Mouse (Mus musculus): ENCODE data around the gene Ttn. TPM values are rescaled to one million over a fixed set of nuclear protein-coding genes. Genes with fewer than 3 reads are reported as not detected.

The Ttn gene
- polyA plus RNA-seq, 1 experiment from 2014 or later, result under 0.01 TPM

DNA sequence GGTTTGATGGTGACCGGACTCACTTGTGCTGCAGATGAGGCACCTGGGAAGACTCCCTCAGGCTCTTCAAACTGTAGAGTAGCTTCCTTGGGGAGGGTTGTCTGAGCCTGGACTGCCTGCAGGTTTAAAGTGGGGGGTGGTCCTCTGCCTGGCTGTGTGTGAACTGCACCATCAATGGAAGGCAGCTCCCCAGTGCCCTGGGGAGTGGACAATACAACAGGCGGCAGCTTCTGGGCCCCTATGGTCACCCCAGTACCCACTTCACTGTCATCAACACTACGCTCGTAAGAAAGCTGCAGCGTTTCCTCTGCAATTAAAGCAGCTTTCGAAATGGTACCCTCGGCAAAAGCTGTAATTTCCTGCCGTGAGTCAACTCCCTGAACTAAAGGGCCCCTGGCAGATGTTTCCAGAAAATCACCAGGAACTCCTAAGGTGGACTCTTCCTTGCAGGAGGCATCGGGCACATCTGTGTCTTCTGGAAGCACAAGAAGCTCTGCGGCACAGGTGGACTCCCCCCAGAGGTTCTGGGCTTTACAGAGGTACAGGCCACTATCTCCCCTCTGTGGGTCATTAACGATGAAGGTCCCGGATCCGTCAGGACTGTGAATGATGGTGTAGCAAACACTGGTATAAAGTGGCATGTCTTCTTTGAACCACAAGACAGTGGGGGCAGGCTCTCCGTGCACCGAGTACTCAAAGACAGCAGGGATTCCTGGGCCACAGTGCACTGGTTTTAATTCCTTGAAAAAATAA, 73.5 kb downstream of the Ttn start:
- no peak for TF ChIP-seq CTCF (IDR thresholded peaks at IDR 0.05)
- ATAC-seq (no peak), DNase-seq (ENCODE audit: low read depth, low spot score) (no peak)
- in situ Hi-C loops (cut with MboI; ENCODE audit: low pct_unique_long_range_greater_than_20kb), result no loop called here
- CTCF ChIA-PET, result interaction anchor here (2.1 kb wide), 1 partner anchor 9 kb away, joined by 7 read pairs; no protein-coding TSS in a partner anchor
- POLR2A ChIA-PET, result no interaction called here
- peaks cover 28% of the 10 kb centered on the region for H3K27me3 ChIP-seq

DNA sequence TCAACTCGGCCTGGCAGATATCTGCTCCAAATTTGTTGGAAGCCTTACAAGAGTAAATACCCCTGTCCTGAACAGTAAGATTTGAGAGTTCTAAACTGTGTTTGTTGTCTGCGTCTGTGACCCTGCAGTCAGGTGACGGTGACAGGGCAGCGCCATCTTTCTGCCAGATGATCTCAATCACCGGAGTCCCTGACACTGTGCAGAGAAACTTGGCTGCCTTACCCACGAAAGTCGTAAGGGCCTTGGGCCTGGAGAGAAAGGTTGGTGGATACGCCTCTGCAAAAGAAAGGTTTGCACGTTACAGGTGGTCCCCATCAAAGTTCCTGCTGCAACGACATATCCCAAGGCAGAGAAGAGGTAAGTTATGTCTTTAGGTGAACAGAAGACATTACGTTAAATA, 79.0 kb downstream of the Ttn start:
- ATAC-seq, result no peak
- CTCF ChIA-PET, result no interaction called here
- POLR2A ChIA-PET, result no interaction called here

DNA sequence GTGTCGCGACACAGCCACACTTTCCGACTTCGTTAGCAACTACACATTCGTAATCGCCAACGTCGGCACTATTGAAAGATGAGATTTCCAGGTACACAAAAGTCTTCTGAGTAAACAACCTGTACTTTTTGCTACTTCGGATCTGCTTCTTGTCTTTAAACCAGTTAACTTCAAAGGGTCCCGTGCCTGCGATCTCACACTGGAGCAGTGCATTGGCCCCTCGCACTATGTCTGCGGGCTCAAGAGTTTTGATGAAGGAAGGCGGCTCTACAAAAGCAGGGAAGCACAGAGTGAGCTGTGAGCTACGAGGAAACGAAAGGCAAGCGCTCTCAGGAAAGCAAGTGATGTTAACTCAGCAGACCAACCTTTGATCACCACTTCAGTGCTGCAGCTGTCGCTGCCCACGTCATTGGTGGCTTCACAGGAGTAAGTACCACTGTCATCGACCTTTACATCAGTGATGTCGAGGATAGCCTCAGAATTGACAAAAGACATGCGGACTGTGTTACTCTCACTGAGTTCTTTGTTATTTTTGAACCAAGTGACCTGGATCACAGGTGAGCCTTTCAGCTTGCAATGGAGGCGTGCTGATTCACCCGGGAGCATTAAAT, 80.8 kb downstream of the Ttn start:
- no peak for TF ChIP-seq CTCF (IDR thresholded peaks at IDR 0.05)
- ChIA-PET CTCF (no interaction called here), POLR2A (no interaction called here)
- peaks cover 27% of the 10 kb centered on the region for H3K27me3 ChIP-seq
- ATAC-seq (no peak), DNase-seq (ENCODE audit: low read depth, low spot score) (no peak)
- in situ Hi-C loops (cut with MboI; ENCODE audit: low pct_unique_long_range_greater_than_20kb), result no loop called here

More for the DNA sequence above, 79.0 kb downstream of the Ttn start:
- TF ChIP-seq CTCF (IDR thresholded peaks at IDR 0.05), result no peak
- no peak for DNase-seq (ENCODE audit: low read depth, low spot score)
- in situ Hi-C loops (cut with MboI; ENCODE audit: low pct_unique_long_range_greater_than_20kb), result no loop called here
- H3K27me3 ChIP-seq, result peaks cover 38% of the 10 kb centered on the region

DNA sequence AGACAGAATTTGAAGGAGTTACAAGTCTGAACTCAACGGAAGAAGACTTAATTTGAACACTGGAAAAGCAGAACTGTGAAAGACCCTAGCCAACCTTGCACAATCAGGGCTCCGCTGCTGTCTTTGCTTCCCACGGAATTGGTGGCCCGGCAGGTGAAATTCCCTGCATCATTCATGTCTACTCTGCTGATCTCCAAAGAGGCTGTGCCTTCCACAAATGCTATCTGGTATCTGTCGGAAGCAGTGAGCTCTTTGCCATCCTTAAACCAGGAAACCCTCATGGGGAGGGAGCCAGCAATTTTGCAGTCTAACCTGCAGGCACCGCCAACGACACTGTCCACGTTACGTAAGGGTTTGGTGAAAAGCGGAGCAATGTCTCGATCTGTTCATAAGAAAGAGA, 82.5 kb downstream of the Ttn start:
- H3K27me3 ChIP-seq, result peaks cover 40% of the 10 kb centered on the region
- in situ Hi-C loops (cut with MboI; ENCODE audit: low pct_unique_long_range_greater_than_20kb), result no loop called here
- DNase-seq (ENCODE audit: low read depth, low spot score), result no peak
- CTCF ChIA-PET, result no interaction called here
- ATAC-seq, result no peak
- POLR2A ChIA-PET, result no interaction called here
- no peak for TF ChIP-seq CTCF (IDR thresholded peaks at IDR 0.05)

DNA sequence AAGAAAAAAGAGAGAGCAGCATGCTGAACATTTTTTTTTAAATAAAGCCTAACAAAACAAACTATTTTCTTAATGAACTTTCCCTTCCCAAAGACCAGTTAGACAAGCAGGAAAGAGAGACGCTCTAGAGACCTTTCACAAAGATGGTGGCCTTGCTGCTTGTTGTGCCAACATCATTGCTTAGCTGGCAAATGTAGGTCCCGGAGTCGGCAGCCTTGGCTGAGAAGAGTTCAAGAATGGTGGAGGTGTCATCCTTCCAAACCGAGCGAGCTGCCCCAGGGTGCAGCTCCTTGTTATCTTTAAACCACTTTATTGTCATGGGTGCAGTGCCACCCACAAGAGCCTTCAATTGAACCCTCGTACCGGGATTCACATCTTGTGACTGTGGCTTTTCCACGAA, 85.4 kb downstream of the Ttn start:
- POLR2A ChIA-PET, result no interaction called here

DNA sequence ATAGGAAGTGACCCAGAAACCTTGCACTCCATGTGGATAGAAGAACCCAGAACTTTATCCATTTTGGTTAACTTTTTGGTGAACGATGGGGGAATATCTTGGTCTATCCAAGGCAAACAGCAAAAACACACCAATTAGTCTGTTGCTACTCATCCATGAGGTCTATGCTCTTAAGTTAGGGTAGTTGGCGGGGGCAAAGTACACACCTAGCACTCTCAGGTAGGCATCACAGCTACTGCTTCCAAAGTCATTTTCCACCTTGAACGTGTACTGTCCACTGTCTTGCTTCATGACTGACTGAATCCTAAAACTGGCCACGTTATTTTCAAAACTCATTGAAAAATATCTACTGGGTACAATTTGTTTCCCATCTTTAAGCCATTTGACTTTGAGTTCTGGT, 87.0 kb downstream of the Ttn start:
- TF ChIP-seq CTCF (IDR thresholded peaks at IDR 0.05), result no peak
- DNase-seq (ENCODE audit: low read depth, low spot score) (no peak), ATAC-seq (no peak)
- CTCF ChIA-PET, result interaction anchor here (0.9 kb wide), 1 partner anchor 341 kb away, joined by 3 read pairs; no protein-coding TSS in a partner anchor
- in situ Hi-C loops (cut with MboI; ENCODE audit: low pct_unique_long_range_greater_than_20kb), result no loop called here
- peaks cover 32% of the 10 kb centered on the region for H3K27me3 ChIP-seq
- POLR2A ChIA-PET, result no interaction called here

More for the DNA sequence above, 85.4 kb downstream of the Ttn start:
- ATAC-seq (no peak), DNase-seq (ENCODE audit: low read depth, low spot score) (no peak)
- H3K27me3 ChIP-seq, result peaks cover 44% of the 10 kb centered on the region
- no peak for TF ChIP-seq CTCF (IDR thresholded peaks at IDR 0.05)
- in situ Hi-C loops (cut with MboI; ENCODE audit: low pct_unique_long_range_greater_than_20kb), result no loop called here
- CTCF ChIA-PET, result no interaction called here

DNA sequence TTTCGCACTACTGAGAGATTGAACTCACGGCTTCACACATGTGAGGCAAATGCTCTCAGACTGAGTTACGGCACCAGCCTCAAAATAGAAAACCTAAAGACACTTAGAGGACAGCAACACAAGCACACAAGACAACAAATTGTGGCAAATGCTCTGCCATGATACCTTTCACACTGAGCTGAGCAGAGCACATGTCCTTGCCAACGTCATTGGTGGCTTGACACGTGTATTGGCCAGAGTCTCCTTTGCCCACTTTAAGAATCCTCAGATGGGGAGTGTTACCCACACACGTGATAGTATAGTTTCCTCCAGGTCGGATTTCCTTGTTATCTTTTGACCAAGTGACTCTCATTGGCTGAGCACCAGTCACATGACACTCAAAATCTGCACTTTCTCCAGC, 93.6 kb downstream of the Ttn start:
- in situ Hi-C loops (cut with MboI; ENCODE audit: low pct_unique_long_range_greater_than_20kb), result no loop called here
- DNase-seq (ENCODE audit: low read depth, low spot score), result no peak
- TF ChIP-seq CTCF (IDR thresholded peaks at IDR 0.05), result no peak
- no peak for ATAC-seq
- H3K27me3 ChIP-seq, result peaks cover 32% of the 10 kb centered on the region
- ChIA-PET POLR2A (no interaction called here), CTCF (no interaction called here)

DNA sequence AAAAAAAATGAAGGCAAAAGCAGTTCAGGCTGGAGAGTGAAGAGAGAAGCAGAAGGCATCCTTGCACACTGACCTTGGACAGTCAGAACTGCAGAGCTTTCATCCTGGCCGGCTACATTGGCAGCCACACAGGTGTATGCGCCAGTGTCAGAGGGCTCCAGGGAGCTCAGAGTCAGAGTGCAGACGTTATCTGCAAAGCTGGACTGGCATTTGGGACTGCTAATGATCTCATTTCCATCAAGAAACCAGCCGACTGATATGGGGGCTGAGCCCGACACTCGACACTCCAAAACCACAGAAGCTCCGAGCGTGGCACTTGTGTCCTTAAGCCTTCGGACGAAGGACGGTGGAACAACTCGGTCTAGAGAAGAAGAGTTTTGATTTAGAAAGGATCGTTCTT, 96.5 kb downstream of the Ttn start:
- ChIA-PET CTCF (no interaction called here), POLR2A (no interaction called here)
- TF ChIP-seq CTCF (IDR thresholded peaks at IDR 0.05), result no peak
- no peak for DNase-seq (ENCODE audit: low read depth, low spot score)
- in situ Hi-C loops (cut with MboI; ENCODE audit: low pct_unique_long_range_greater_than_20kb), result no loop called here
- peaks cover 45% of the 10 kb centered on the region for H3K27me3 ChIP-seq
- ATAC-seq, result no peak

DNA sequence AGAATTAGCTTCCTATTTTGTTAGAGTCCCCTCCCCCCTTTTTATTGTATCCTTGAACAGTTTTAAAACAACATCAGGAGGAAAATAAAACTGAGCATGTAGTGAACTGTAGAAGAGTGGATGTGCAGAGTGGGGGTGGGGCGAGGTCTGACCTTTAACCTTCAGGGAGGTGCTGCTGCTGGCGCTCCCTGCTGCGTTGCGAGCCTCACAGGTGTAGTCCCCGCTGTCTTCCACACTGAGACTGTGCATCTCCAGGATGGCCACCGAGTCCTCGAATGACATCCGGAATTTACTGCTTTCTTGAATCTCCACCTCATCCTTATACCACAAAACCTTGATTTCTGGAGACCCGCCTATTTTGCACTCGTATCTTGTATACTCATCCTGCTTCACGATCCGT, 100.9 kb downstream of the Ttn start:
- no peak for ATAC-seq
- POLR2A ChIA-PET, result no interaction called here
- peaks cover 58% of the 10 kb centered on the region for H3K27me3 ChIP-seq
- no peak for DNase-seq (ENCODE audit: low read depth, low spot score)
- in situ Hi-C loops (cut with MboI; ENCODE audit: low pct_unique_long_range_greater_than_20kb), result no loop called here
- no peak for TF ChIP-seq CTCF (IDR thresholded peaks at IDR 0.05)
- CTCF ChIA-PET, result no interaction called here

DNA sequence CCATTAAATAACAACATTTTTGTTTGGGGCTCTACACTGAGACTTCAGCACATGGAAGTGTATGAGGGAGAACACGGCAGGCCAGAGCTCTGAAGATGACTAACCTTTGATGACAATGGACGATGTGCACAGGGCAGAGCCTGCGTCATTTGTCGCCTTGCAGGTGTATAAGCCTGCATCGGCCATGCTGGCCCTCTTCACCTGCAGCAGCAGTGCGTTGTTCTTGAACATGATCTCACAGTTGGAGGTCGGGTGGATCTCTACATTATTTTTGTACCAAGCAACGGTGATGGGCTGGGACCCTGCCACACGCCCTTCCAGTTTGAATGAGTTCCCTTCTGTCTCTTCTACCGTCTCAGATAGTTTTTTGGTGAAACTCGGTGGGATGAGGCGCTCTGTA, 106.8 kb downstream of the Ttn start:
- POLR2A ChIA-PET, result no interaction called here
- DNase-seq (ENCODE audit: low read depth, low spot score), result no peak
- ATAC-seq, result no peak
- no peak for TF ChIP-seq CTCF (IDR thresholded peaks at IDR 0.05)
- peaks cover 81% of the 10 kb centered on the region for H3K27me3 ChIP-seq
- CTCF ChIA-PET, result no interaction called here
- in situ Hi-C loops (cut with MboI; ENCODE audit: low pct_unique_long_range_greater_than_20kb), result no loop called here

DNA sequence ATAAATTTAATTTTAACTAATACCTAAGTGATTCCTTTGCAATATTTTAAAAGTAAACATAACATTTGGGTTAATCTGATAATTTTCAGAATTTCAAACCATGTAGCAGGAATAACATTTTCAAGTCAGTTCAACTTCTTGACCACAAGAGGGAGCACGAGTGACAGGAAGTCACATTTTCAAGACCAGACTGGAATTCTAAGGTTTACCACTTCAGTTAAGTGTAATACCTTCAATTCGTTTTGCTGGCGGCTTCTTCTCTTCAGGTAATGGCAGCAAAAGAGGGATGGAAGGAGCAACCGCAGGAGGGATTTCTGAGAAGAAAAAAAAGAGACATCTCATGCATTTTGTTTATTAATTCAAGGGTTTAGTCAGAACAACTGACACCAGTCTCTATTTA, 115.4 kb downstream of the Ttn start:
- H3K27me3 ChIP-seq, result peaks cover 64% of the 10 kb centered on the region
- in situ Hi-C loops (cut with MboI; ENCODE audit: low pct_unique_long_range_greater_than_20kb), result no loop called here
- ATAC-seq (no peak), DNase-seq (ENCODE audit: low read depth, low spot score) (peak; percentile 3)
- ChIA-PET CTCF (interaction anchor here (1.0 kb wide), 1 partner anchor 12 kb away, joined by 3 read pairs; no protein-coding TSS in a partner anchor), POLR2A (no interaction called here)
- peak; percentile 62 for TF ChIP-seq CTCF (IDR thresholded peaks at IDR 0.05)

All from Patski (cell line).